8 mouse cellular contexts compared by ENCODE assay signal in the genomic region with DNA sequence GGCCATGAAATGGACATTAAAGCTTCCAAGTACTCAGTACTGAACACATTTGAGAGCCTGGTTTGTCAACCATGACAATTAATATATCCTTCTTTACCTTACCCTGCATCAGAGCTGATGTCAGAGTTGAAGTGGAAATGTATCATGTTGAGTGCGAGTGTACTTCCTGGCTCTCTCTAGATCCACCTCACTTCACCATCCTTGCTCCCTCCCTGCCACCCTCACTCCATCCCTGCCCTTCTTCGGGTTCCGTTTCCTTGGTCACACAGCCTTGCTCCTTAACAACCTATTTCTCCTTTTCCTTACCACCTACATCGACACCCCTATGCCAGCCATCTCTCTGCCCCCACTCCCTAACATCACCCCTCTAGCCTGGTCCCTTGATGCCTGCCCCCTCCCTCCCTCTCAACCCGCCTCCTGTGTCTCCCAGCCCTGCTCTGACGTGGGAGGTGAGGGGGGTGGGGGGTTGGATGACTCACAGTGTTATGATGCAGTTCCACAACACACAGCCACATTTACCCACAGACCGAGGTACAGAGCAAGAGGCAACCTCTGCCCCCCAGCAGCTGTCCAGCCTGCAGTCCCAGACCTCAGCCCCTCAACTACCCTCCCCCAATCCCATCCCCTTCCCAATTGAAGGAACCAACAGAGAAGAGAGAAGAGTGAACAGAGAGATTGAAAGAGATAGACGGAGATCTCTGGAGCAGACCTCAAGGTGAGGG. TPM values are rescaled to one million over a fixed set of nuclear protein-coding genes. Genes with fewer than 3 reads are reported as not detected.
A peak's percentile ranks its signal among the peaks of the same experiment; 100 is the strongest.
DNase-seq lines count a peak whose midpoint lies in the region; ATAC-seq and TF ChIP-seq lines count a peak whose summit lies in the region.

TSS of gene Ypel4 (plus strand) at position 480 of the 722 bp plus-strand sequence.

- in situ Hi-C loops in CH12.LX (cut with MboI; ENCODE audit: low pct_ligation_motif_present, low pct_unique_long_range_greater_than_20kb, low sequenced_read_pairs), result no loop called here

- TF ChIP-seq CTCF in CH12.LX (conservative IDR thresholded peaks at IDR 0.05 in 1 of 2, IDR thresholded peaks at IDR 0.05 in 1 of 2; ENCODE audit: low read depth in 2 of 2, low read length in 2 of 2), result no peak

- no peak for TF ChIP-seq POLR2A in CH12.LX (IDR thresholded peaks at IDR 0.05; ENCODE audit: low read depth, low read length)

- no peak for DNase-seq in CH12.LX (ENCODE audit: extremely low read depth)
- DNase-seq in adrenal gland, adult 2 months, result peak; percentile 80
- peak; percentile 66 for DNase-seq in embryo, embryonic 11 days
- peak; percentile 64 to 66 for DNase-seq in layer of hippocampus, postnatal 14 days (ENCODE audit: low spot score in 2 of 2)
- peak; percentile 45 for DNase-seq in lung, postnatal 14 days
- peak; percentile 75 to 82 for DNase-seq in right cerebral cortex, adult 2 months (ENCODE audit: low spot score in 2 of 2)
- no peak for DNase-seq in thymus, postnatal 36 days

- ATAC-seq in heart, embryonic 12.5 days (ENCODE audit: insufficient number of reproducible peaks, low FRiP score), result peak; percentile 77

- dilution Hi-C loops in CH12.LX (cut with MboI; ENCODE audit: extremely low pct_ligation_motif_present, extremely low pct_unique_long_range_greater_than_20kb, low sequenced_read_pairs), result no loop called here

- H3K4me1 ChIP-seq in CH12.LX (ENCODE audit: control insufficient read depth in 1 of 2, insufficient read depth in 2 of 2), result peaks cover 0 to 3% of the 10 kb centered on the region in 2 experiments; a peak in 1 of 4 replicates
- peaks cover 51% of the 10 kb centered on the region for H3K4me1 ChIP-seq in heart, embryonic 12.5 days (replicated peaks)

- H3K27ac ChIP-seq in CH12.LX (ENCODE audit: insufficient read depth, low read depth), result no peak within 1 kb of the TSS
- peak within 1 kb of the TSS; percentile 58; the same call in 1 of the 2 replicates for H3K27ac ChIP-seq in heart, embryonic 12.5 days (ENCODE audit: poor library complexity, severe bottlenecking)

- no peak for TF ChIP-seq RAD21 in CH12.LX (IDR thresholded peaks at IDR 0.05; ENCODE audit: low read depth, low read length)

- peak within 1 kb of the TSS in 2 of 3 experiments; percentile 59 to 73 for H3K4me3 ChIP-seq in CH12.LX (replicated peaks in 1 of 3; ENCODE audit: low read depth in 2 of 3, low read length in 2 of 3, poor library complexity in 1 of 3)
- peak within 1 kb of the TSS; percentile 50 for H3K4me3 ChIP-seq in heart, embryonic 12.5 days

- H3K4me2 ChIP-seq in CH12.LX (ENCODE audit: insufficient read depth, low read depth, poor library complexity, severe bottlenecking), result peak within 1 kb of the TSS; percentile 85
- peak within 1 kb of the TSS; percentile 69 for H3K4me2 ChIP-seq in heart, embryonic 12.5 days

- TF ChIP-seq EP300 in CH12.LX (IDR thresholded peaks at IDR 0.05; ENCODE audit: low read length), result 0 out of 2 replicates have a peak, but pooled peaks have one; percentile 20

- H3K9ac ChIP-seq in CH12.LX (ENCODE audit: insufficient read depth, low read depth), result peak within 1 kb of the TSS; percentile 47
- peak within 1 kb of the TSS; percentile 62 for H3K9ac ChIP-seq in heart, embryonic 12.5 days

- H3K27me3 ChIP-seq in CH12.LX (replicated peaks), result peaks cover 18% of the 10 kb centered on the region
- 0 out of 2 replicates have a peak, but pooled peaks cover 3% of the 10 kb centered on the region for H3K27me3 ChIP-seq in heart, embryonic 12.5 days (replicated peaks)

- no peaks in the 10 kb centered on the region for H3K36me3 ChIP-seq in CH12.LX (replicated peaks in 1 of 2; ENCODE audit: control insufficient read depth in 1 of 2, insufficient read depth in 1 of 2, low read length in 1 of 2)
- no peaks in the 10 kb centered on the region for H3K36me3 ChIP-seq in heart, embryonic 12.5 days

- no peaks in the 10 kb centered on the region for H3K79me2 ChIP-seq in CH12.LX (replicated peaks; ENCODE audit: control insufficient read depth, extremely low read depth, insufficient read depth, poor library complexity, severe bottlenecking)

- 4% methylated on average over 8 of the region's 8 CpGs for WGBS in heart, embryonic 12.5 days

- H3K9me3 ChIP-seq in CH12.LX (replicated peaks; ENCODE audit: low read length), result no peaks in the 10 kb centered on the region
- no peaks in the 10 kb centered on the region for H3K9me3 ChIP-seq in heart, embryonic 12.5 days (replicated peaks)

TF ChIP-seq in CH12.LX, 34 proteins besides CTCF, POLR2A, EP300 and RAD21:
- TF ChIP-seq HCFC1 (IDR thresholded peaks at IDR 0.05; ENCODE audit: low read depth, low read length), result 0 out of 2 replicates have a peak, but pooled peaks have one; percentile 7
- no peak for TF ChIP-seq CHD2 (IDR thresholded peaks at IDR 0.05; ENCODE audit: low read length)
- TF ChIP-seq MXI1 (IDR thresholded peaks at IDR 0.05; ENCODE audit: low read depth, low read length), result 0 out of 2 replicates have a peak, but pooled peaks have one; percentile 36
- TF ChIP-seq MAZ (IDR thresholded peaks at IDR 0.05; ENCODE audit: low read depth, low read length), result peak; percentile 76; the same call in 1 of the 2 replicates
- peak; percentile 40; the same call in 1 of the 2 replicates for TF ChIP-seq ETS1 (conservative IDR thresholded peaks at IDR 0.05; ENCODE audit: low read depth, low read length)

RNA-seq across cellular contexts. Expression of gene Ypel4, which starts in this region (rescaled TPM):
- total RNA-seq in CH12.LX (2012; rRNA removed), result 0.25 and 0.59 TPM in 2 replicates
- total RNA-seq in CH12.LX (2014; rRNA removed), result not detected in 2 replicates
- not detected in 2 replicates for polyA plus RNA-seq in CH12.LX (2012; ENCODE audit: insufficient read length, low read depth)
- total RNA-seq in adrenal gland, adult 2 months (2021), result 1 to 10 TPM; 3.8 to 7.2 TPM
- polyA plus RNA-seq in adrenal gland, adult 2 months (2012; rRNA removed), result 9.8 and 17.2 TPM in 2 replicates
- 10.0 and 11.5 TPM in 2 replicates for polyA plus RNA-seq in heart, embryonic 12.5 days (2016; fragmentation: Nextera tagmentation; extraction: Ambion mirVana)
- 10 to 100 TPM; 33.1 to 39.8 TPM for total RNA-seq in layer of hippocampus, postnatal 14 days (2021)

Comparison
In these comparisons a context has a peak if more than half of its experiments do, and no peak if none do; other contexts are left out.
1. RNA of gene Ypel4 (total RNA-seq): 33.1 to 39.8 TPM in layer of hippocampus, postnatal 14 days; 3.8 to 7.2 TPM in adrenal gland, adult 2 months and 0.25 to 0.59 TPM in CH12.LX; every median in the first group is over 4 times any median in the second.
2. RNA of gene Ypel4 (polyA plus RNA-seq): 10.0 to 11.5 TPM in heart, embryonic 12.5 days and 9.8 to 17.2 TPM in adrenal gland, adult 2 months; not detected in CH12.LX; every median in the first group is over 10 times any median in the second.
3. DNase-seq: peak in adrenal gland, adult 2 months (single experiment), embryo, embryonic 11 days (single experiment), layer of hippocampus, postnatal 14 days (2 of 2), lung, postnatal 14 days (single experiment) and right cerebral cortex, adult 2 months (2 of 2); none in CH12.LX (single experiment) and thymus, postnatal 36 days (0 of 2).